Mouse (Mus musculus) cerebellum, adult 2 months (tissue): ENCODE results near the gene Chrm3.

ENCODE experiments used
- CTCF ChIP-seq: fragments of 200-500 bp; IDR thresholded peaks from 2 replicates; pipeline ENCODE4 v1.5.1; 2011; ENCODE audit warnings: low read depth, mild to moderate bottlenecking, control low read depth, low read length, moderate library complexity, borderline replicate concordance; ENCODE audit not compliant: insufficient read depth
- POLR2A ChIP-seq: fragments of 200-500 bp; IDR thresholded peaks from 2 replicates; pipeline ENCODE4 v1.6.1; 2011; ENCODE audit warnings: low read length, control low read depth, borderline replicate concordance; ENCODE audit not compliant: insufficient read depth

GRCm38 (mm10) chr13:10235391-10236169 is 125.1 kb downstream of the Chrm3 start:
- TF ChIP-seq POLR2A (no peak), CTCF (no peak)
